Mouse (Mus musculus): Measurements from ENCODE around the gene Cxcr4. TPM values are rescaled to one million over a fixed set of nuclear protein-coding genes. Genes with fewer than 3 reads are reported as not detected.

The Cxcr4 gene
- polyA plus RNA-seq (2014; fragmentation: Nextera tagmentation; extraction: Ambion mirVana) = 4.0 and 5.6 TPM in 2 replicates

- DNase-seq (ENCODE audit: low spot score) (peak; percentile 95), ATAC-seq (replicated peaks; ENCODE audit: low FRiP score, low TSS enrichment, low read depth) (peak; percentile 80)
- peak within 1 kb of the TSS; percentile 62 for H3K4me3 ChIP-seq (ENCODE audit: low read depth, low read length)
- WGBS = under 1% methylated on average over 27 of the region's 27 CpGs
- H3K36me3 ChIP-seq (ENCODE audit: control insufficient read depth, insufficient read depth, low read length) = peaks cover 4% of the 10 kb centered on the region; the same call in 1 of the 2 replicates
- peaks cover 21% of the 10 kb centered on the region for H3K4me1 ChIP-seq (replicated peaks; ENCODE audit: control insufficient read depth, insufficient read depth, low read length)
- H3K27me3 ChIP-seq (replicated peaks; ENCODE audit: control insufficient read depth, insufficient read depth, low read length) = 0 out of 2 replicates have a peak, but pooled peaks cover 8% of the 10 kb centered on the region
- peak within 1 kb of the TSS; percentile 48 for H3K9ac ChIP-seq (ENCODE audit: low read length)
- no peak within 1 kb of the TSS; the same call in 1 of the 2 replicates for H3K27ac ChIP-seq (ENCODE audit: low read depth)
- H3K9me3 ChIP-seq (ENCODE audit: control insufficient read depth, low read length) = no peaks in the 10 kb centered on the region
- peak within 1 kb of the TSS; percentile 97 for H3K4me2 ChIP-seq (ENCODE audit: low read length)
Measured at GRCm38 (mm10) chr1:128592211-128592741, at the start of gene Cxcr4. Cxcr4 (minus strand) TSS chr1:128592293.

DNA sequence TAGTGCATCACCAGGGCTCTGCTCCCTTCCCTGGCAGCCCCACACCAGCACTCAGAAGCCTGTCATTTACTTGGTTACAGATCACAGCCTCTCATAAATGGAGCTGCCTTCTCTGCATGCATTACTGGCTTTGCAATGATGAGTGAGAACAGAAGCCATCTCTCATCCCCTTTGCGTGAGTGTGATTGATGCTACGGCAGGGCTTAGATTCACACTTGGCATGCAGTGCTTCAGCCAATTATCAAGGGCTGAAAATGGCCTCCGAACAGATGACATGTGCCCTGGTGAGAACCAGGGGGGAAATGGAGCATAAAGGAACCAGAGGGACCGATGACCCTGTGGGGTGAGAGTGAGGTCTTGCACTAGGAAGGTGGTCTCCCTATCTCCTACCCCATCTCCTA is 47.6 kb upstream of the Cxcr4 start:
- no peak overlapping the region for H3K9ac ChIP-seq (ENCODE audit: low read length)
- H3K4me1 ChIP-seq (replicated peaks; ENCODE audit: control insufficient read depth, insufficient read depth, low read length) = peaks cover 7% of the 10 kb centered on the region
- WGBS = 40% methylated on average over 4 of the region's 4 CpGs
- H3K4me2 ChIP-seq (ENCODE audit: low read length) = no peak overlapping the region
- H3K4me3 ChIP-seq (ENCODE audit: low read depth, low read length) = no peak overlapping the region
- H3K9me3 ChIP-seq (ENCODE audit: control insufficient read depth, low read length) = no peaks in the 10 kb centered on the region
- DNase-seq (ENCODE audit: low spot score) = no peak
- H3K36me3 ChIP-seq (ENCODE audit: control insufficient read depth, insufficient read depth, low read length) = no peaks in the 10 kb centered on the region
- H3K27ac ChIP-seq (ENCODE audit: low read depth) = no peak overlapping the region
- no peak for ATAC-seq (replicated peaks; ENCODE audit: low FRiP score, low TSS enrichment, low read depth)
- H3K27me3 ChIP-seq (replicated peaks; ENCODE audit: control insufficient read depth, insufficient read depth, low read length) = no peaks in the 10 kb centered on the region

GRCm38 (mm10) chr1:128637230-128637740 is 45.2 kb upstream of the Cxcr4 start:
- Histone ChIP-seq H3K9me3 (ENCODE audit: control insufficient read depth, low read length) (no peaks in the 10 kb centered on the region), H3K4me2 (ENCODE audit: low read length) (no peak overlapping the region), H3K36me3 (ENCODE audit: control insufficient read depth, insufficient read depth, low read length) (no peaks in the 10 kb centered on the region), H3K9ac (ENCODE audit: low read length) (no peak overlapping the region), H3K4me3 (ENCODE audit: low read depth, low read length) (no peak overlapping the region), H3K4me1 (replicated peaks; ENCODE audit: control insufficient read depth, insufficient read depth, low read length) (no peaks in the 10 kb centered on the region), H3K27me3 (replicated peaks; ENCODE audit: control insufficient read depth, insufficient read depth, low read length) (no peaks in the 10 kb centered on the region), H3K27ac (ENCODE audit: low read depth) (no peak overlapping the region)
- ATAC-seq (replicated peaks; ENCODE audit: low FRiP score, low TSS enrichment, low read depth) = no peak
- 86% methylated on average over 7 of the region's 7 CpGs for WGBS
- no peak for DNase-seq (ENCODE audit: low spot score)

DNA sequence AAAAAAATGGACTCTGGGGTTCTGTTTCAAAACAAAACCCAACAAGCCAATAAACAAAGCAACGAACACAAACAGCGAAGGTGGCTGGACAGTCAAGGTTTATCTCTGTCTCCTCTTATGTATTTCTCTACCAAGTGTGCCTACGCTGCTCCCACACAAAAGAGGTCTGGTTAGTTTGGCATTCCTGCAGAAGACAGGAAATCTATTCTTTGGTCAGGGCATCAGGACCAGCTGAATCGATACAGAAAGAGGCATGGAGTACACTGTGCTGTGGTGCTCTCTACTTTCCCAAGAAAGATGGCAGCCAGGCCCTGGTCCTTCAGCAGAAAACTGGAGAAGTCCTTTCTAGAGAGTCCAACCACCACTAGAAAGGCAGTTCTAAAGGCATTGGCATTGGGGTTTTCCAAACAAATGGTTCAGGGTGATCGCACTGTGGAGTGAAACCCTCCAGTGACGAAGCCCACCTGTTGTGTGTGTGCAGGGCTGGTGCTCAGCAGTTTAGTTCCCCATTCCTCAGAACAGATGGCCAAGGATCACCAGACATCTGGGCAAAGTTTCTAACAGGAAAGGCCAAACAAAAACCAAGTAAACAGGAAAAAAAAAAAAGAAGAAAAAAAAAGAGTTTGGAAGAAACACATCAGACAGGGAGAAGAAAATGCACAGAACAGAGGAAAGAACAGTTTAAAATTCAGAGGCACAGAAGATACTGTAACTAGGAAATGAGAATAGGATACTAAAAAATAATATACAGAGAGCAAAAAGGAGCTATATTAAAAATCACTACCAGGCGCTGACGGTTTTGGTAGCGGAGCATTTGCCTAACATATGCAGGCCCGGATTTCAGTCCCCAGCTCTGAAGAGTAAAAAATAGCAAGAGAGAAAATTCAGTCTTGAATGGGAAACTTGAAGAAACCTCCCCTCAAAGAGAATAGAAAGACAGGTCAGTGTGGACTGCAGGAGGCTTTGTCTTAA is 44.5 kb upstream of the Cxcr4 start:
- Histone ChIP-seq H3K36me3 (ENCODE audit: control insufficient read depth, insufficient read depth, low read length) (no peaks in the 10 kb centered on the region), H3K27ac (ENCODE audit: low read depth) (no peak overlapping the region), H3K4me2 (ENCODE audit: low read length) (no peak overlapping the region), H3K4me3 (ENCODE audit: low read depth, low read length) (no peak overlapping the region), H3K4me1 (replicated peaks; ENCODE audit: control insufficient read depth, insufficient read depth, low read length) (no peaks in the 10 kb centered on the region), H3K9ac (ENCODE audit: low read length) (no peak overlapping the region), H3K9me3 (ENCODE audit: control insufficient read depth, low read length) (no peaks in the 10 kb centered on the region), H3K27me3 (replicated peaks; ENCODE audit: control insufficient read depth, insufficient read depth, low read length) (no peaks in the 10 kb centered on the region)
- ATAC-seq (replicated peaks; ENCODE audit: low FRiP score, low TSS enrichment, low read depth) (no peak), DNase-seq (ENCODE audit: low spot score) (no peak)
- WGBS = 80% methylated on average over 10 of the region's 10 CpGs

DNA sequence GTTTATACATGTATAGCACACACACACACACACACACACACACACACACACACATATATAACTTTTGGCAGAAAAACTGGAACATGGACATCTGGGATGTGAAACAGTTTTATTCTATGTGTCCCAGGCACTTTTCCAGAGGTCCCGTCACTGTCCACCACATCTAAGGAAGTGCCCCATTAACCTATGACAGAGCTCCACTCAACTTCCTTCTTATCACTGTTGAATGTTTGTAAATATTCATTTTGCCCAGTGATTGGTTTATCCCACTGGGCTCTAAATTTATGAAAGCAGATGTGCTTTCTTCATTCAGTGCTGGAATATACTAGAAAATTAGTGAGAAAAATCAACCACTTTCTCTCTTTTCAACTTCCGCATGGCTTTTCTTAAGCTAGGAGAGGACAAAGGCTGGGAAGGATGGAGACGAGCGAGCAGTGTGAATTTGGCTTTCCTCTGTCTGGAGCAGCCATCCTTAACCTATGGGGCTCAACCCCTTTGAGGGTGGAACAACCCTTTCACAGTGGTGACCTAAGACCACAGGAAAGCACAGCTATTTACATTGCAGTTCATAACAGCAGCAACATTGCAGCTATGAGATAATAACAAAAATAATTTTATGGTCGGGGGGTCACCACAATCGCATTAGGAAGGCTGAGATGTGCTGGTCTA is 41.8 kb upstream of the Cxcr4 start:
- H3K9ac ChIP-seq (ENCODE audit: low read length) = no peak overlapping the region
- H3K27ac ChIP-seq (ENCODE audit: low read depth) = no peak overlapping the region
- H3K4me1 ChIP-seq (replicated peaks; ENCODE audit: control insufficient read depth, insufficient read depth, low read length) = no peaks in the 10 kb centered on the region
- H3K9me3 ChIP-seq (ENCODE audit: control insufficient read depth, low read length) = no peaks in the 10 kb centered on the region
- H3K27me3 ChIP-seq (replicated peaks; ENCODE audit: control insufficient read depth, insufficient read depth, low read length) = no peaks in the 10 kb centered on the region
- no peaks in the 10 kb centered on the region for H3K36me3 ChIP-seq (ENCODE audit: control insufficient read depth, insufficient read depth, low read length)
- 68% methylated on average over 6 of the region's 6 CpGs for WGBS
- DNase-seq (ENCODE audit: low spot score) = no peak
- ATAC-seq (replicated peaks; ENCODE audit: low FRiP score, low TSS enrichment, low read depth) = no peak
- no peak overlapping the region for H3K4me2 ChIP-seq (ENCODE audit: low read length)
- no peak overlapping the region for H3K4me3 ChIP-seq (ENCODE audit: low read depth, low read length)

DNA sequence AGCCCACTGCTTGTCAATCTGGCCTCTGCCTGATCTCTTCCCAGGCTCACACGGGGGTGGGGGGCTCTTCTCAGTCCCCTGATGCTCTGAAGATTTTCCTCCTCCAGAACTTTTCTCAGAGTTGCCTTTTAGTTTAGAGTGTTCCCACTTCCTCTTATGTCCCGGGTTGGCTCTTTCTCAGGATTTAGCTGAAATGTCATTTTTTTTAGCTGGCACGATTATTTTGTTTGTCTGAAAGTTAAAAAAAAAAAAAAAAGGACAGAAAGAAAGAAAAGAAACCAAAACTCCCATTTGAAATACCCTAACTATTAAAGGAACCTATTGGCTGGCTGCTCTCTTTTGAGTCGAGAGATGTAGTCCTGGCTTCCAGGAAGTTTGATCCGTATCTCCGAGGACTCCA is 40.4 kb upstream of the Cxcr4 start:
- no peak overlapping the region for H3K4me2 ChIP-seq (ENCODE audit: low read length)
- no peak overlapping the region for H3K9ac ChIP-seq (ENCODE audit: low read length)
- H3K4me1 ChIP-seq (replicated peaks; ENCODE audit: control insufficient read depth, insufficient read depth, low read length) = no peaks in the 10 kb centered on the region
- no peak for ATAC-seq (replicated peaks; ENCODE audit: low FRiP score, low TSS enrichment, low read depth)
- no peaks in the 10 kb centered on the region for H3K27me3 ChIP-seq (replicated peaks; ENCODE audit: control insufficient read depth, insufficient read depth, low read length)
- no peak for DNase-seq (ENCODE audit: low spot score)
- H3K27ac ChIP-seq (ENCODE audit: low read depth) = no peak overlapping the region
- H3K4me3 ChIP-seq (ENCODE audit: low read depth, low read length) = no peak overlapping the region
- H3K9me3 ChIP-seq (ENCODE audit: control insufficient read depth, low read length) = no peaks in the 10 kb centered on the region
- 58% methylated on average over 6 of the region's 6 CpGs for WGBS
- H3K36me3 ChIP-seq (ENCODE audit: control insufficient read depth, insufficient read depth, low read length) = no peaks in the 10 kb centered on the region

DNA sequence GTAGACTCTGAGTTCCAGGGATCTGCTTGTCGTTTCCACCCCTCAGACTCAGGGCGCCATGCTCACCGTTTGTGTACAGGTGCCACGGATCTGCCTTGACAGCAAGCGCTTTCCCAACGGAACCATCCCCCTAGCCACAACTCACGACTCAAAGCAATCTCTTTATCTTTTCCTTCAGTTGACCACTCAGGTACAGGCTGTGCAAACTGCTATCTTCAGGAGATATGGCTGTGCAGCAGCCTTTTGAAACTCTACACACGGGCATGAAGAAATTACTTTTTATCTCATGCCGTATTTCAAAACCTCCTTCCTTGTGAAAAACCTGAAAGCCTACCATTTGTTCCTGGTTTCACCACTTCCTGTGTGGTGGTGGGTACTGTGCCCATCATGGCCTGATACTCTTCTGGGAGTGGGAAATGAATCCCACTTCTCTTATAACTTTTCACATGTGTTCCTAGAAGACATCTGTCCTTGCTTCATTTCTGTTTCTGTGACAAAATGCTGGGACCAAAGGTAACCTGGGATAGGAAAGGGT is 34.1 kb upstream of the Cxcr4 start:
- Histone ChIP-seq H3K9ac (ENCODE audit: low read length) (no peak overlapping the region), H3K4me3 (ENCODE audit: low read depth, low read length) (no peak overlapping the region), H3K9me3 (ENCODE audit: control insufficient read depth, low read length) (no peaks in the 10 kb centered on the region), H3K4me1 (replicated peaks; ENCODE audit: control insufficient read depth, insufficient read depth, low read length) (no peaks in the 10 kb centered on the region), H3K4me2 (ENCODE audit: low read length) (no peak overlapping the region), H3K27ac (ENCODE audit: low read depth) (no peak overlapping the region), H3K27me3 (replicated peaks; ENCODE audit: control insufficient read depth, insufficient read depth, low read length) (no peaks in the 10 kb centered on the region), H3K36me3 (ENCODE audit: control insufficient read depth, insufficient read depth, low read length) (no peaks in the 10 kb centered on the region)
- WGBS = 60% methylated on average over 9 of the region's 9 CpGs
- ATAC-seq (replicated peaks; ENCODE audit: low FRiP score, low TSS enrichment, low read depth) = no peak
- DNase-seq (ENCODE audit: low spot score) = no peak

DNA sequence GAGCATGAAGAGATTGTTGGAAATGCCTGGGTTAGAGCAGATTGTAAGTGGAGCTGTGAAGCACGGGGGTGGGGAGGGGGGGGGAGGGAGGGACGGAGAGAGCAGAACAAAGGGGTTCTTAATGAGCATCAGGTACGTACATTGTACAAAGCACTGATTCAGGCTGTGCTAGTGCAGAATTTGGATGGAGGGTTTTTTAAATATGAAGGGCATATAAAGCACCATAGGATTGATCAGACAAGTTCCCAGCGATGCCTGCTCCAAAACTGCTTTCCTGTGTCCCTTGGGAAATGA is 31.4 kb upstream of the Cxcr4 start:
- ATAC-seq (replicated peaks; ENCODE audit: low FRiP score, low TSS enrichment, low read depth) = no peak
- H3K4me2 ChIP-seq (ENCODE audit: low read length) = no peak overlapping the region
- H3K36me3 ChIP-seq (ENCODE audit: control insufficient read depth, insufficient read depth, low read length) = no peaks in the 10 kb centered on the region
- H3K27me3 ChIP-seq (replicated peaks; ENCODE audit: control insufficient read depth, insufficient read depth, low read length) = no peaks in the 10 kb centered on the region
- no peak for DNase-seq (ENCODE audit: low spot score)
- no peak overlapping the region for H3K9ac ChIP-seq (ENCODE audit: low read length)
- 56% methylated on average over 4 of the region's 4 CpGs for WGBS
- H3K9me3 ChIP-seq (ENCODE audit: control insufficient read depth, low read length) = no peaks in the 10 kb centered on the region
- no peak overlapping the region for H3K27ac ChIP-seq (ENCODE audit: low read depth)
- no peak overlapping the region for H3K4me3 ChIP-seq (ENCODE audit: low read depth, low read length)
- no peaks in the 10 kb centered on the region for H3K4me1 ChIP-seq (replicated peaks; ENCODE audit: control insufficient read depth, insufficient read depth, low read length)
